Mouse (Mus musculus) megakaryocyte, embryonic 14.5 days (primary cell): ENCODE measurements around the gene Il1rl1. TPM values are rescaled to one million over a fixed set of nuclear protein-coding genes. Genes with fewer than 3 reads are reported as not detected.
A peak's percentile ranks its signal among the peaks of the same experiment; 100 is the strongest.

ENCODE experiments used
- H3K27me3 ChIP-seq: replicated peaks from 2 replicates; pipeline ENCODE3; 2012; ENCODE audit warnings: inconsistent platforms
- H3K36me3 ChIP-seq: replicated peaks from 2 replicates; pipeline ENCODE3; 2012; ENCODE audit warnings: low read length, inconsistent platforms, mixed read lengths
- H3K4me1 ChIP-seq: 2 replicates; pipeline ENCODE4 v1.6.1; 2012; ENCODE audit warnings: inconsistent platforms
- H3K4me3 ChIP-seq: replicated peaks from 2 replicates; pipeline ENCODE3; 2012; ENCODE audit warnings: moderate library complexity, mild to moderate bottlenecking, inconsistent platforms
- H3K9me3 ChIP-seq: 2 replicates; pipeline ENCODE4 v1.6.1; 2012; ENCODE audit warnings: inconsistent platforms
- FLI1 ChIP-seq: IDR thresholded peaks from 2 replicates; pipeline ENCODE4 v1.6.1; 2012; ENCODE audit warnings: low read length, inconsistent platforms, mixed read lengths
- GATA1 ChIP-seq: IDR thresholded peaks from 3 replicates; pipeline ENCODE4 v1.6.1; 2012; ENCODE audit warnings: mixed read lengths, low read length, inconsistent platforms, borderline replicate concordance
- polyA plus RNA-seq: library from polyadenylated mRNA; stranded (reverse); fragments of >175 nt; gene quantifications from 2 replicates; pipeline ENCODE4 v1.2.3, GENCODE M21; 2012; ENCODE audit warnings: low replicate concordance; ENCODE audit not compliant: insufficient read depth

The Il1rl1 gene
- polyA plus RNA-seq, 1 experiment = 0.48 TPM

- TF ChIP-seq FLI1 (no peak), GATA1 (no peak)
- H3K4me3 ChIP-seq = no peak overlapping the region
- H3K27me3 ChIP-seq = no peaks in the 10 kb centered on the region
- H3K4me1 ChIP-seq = peaks cover 19% of the 10 kb centered on the region
- H3K36me3 ChIP-seq = no peaks in the 10 kb centered on the region
- no peaks in the 10 kb centered on the region for H3K9me3 ChIP-seq
Measured at GRCm38 (mm10) chr1:40474336-40474735, 45.0 kb downstream of the Il1rl1 start.

GRCm38 (mm10) chr1:40475697-40476096, 46.3 kb downstream of the Il1rl1 start:
- H3K36me3 ChIP-seq = no peaks in the 10 kb centered on the region
- H3K4me3 ChIP-seq = no peak overlapping the region
- H3K27me3 ChIP-seq = no peaks in the 10 kb centered on the region
- H3K4me1 ChIP-seq = peaks cover 18% of the 10 kb centered on the region
- no peak for TF ChIP-seq FLI1
- TF ChIP-seq GATA1 = no peak
- no peaks in the 10 kb centered on the region for H3K9me3 ChIP-seq

- TF ChIP-seq GATA1 = no peak
- no peak for TF ChIP-seq FLI1
- no peak overlapping the region for H3K4me3 ChIP-seq
- H3K36me3 ChIP-seq = no peaks in the 10 kb centered on the region
- H3K9me3 ChIP-seq = no peaks in the 10 kb centered on the region
- no peaks in the 10 kb centered on the region for H3K27me3 ChIP-seq
- peaks cover 18% of the 10 kb centered on the region for H3K4me1 ChIP-seq
Measured at GRCm38 (mm10) chr1:40476756-40477155, 47.4 kb downstream of the Il1rl1 start.

- peaks cover 18% of the 10 kb centered on the region for H3K4me1 ChIP-seq
- H3K27me3 ChIP-seq = no peaks in the 10 kb centered on the region
- TF ChIP-seq GATA1 = no peak
- TF ChIP-seq FLI1 = no peak
- no peaks in the 10 kb centered on the region for H3K36me3 ChIP-seq
- no peaks in the 10 kb centered on the region for H3K9me3 ChIP-seq
- no peak overlapping the region for H3K4me3 ChIP-seq
Measured at GRCm38 (mm10) chr1:40479505-40479923, 50.1 kb downstream of the Il1rl1 start.

GRCm38 (mm10) chr1:40494594-40494993, 65.2 kb downstream of the Il1rl1 start:
- peaks cover 3% of the 10 kb centered on the region; the same call in 1 of the 2 replicates for H3K4me1 ChIP-seq
- TF ChIP-seq FLI1 = no peak
- TF ChIP-seq GATA1 = no peak
- H3K36me3 ChIP-seq = no peaks in the 10 kb centered on the region
- no peaks in the 10 kb centered on the region for H3K9me3 ChIP-seq
- H3K4me3 ChIP-seq = no peak overlapping the region
- H3K27me3 ChIP-seq = no peaks in the 10 kb centered on the region

- Histone ChIP-seq H3K36me3 (no peaks in the 10 kb centered on the region), H3K4me1 (peaks cover 46% of the 10 kb centered on the region), H3K27me3 (no peaks in the 10 kb centered on the region), H3K9me3 (no peaks in the 10 kb centered on the region), H3K4me3 (no peak overlapping the region)
- TF ChIP-seq GATA1 (no peak), FLI1 (no peak)
Measured at GRCm38 (mm10) chr1:40499708-40500107, 70.3 kb downstream of the Il1rl1 start.

GRCm38 (mm10) chr1:40501126-40501525, 71.8 kb downstream of the Il1rl1 start:
- Histone ChIP-seq H3K9me3 (no peaks in the 10 kb centered on the region), H3K36me3 (no peaks in the 10 kb centered on the region), H3K4me1 (peaks cover 48% of the 10 kb centered on the region), H3K27me3 (no peaks in the 10 kb centered on the region), H3K4me3 (peak overlapping the region; percentile 42)
- TF ChIP-seq GATA1 (no peak), FLI1 (no peak)

- Histone ChIP-seq H3K4me3 (peak overlapping the region; percentile 81), H3K4me1 (peaks cover 48% of the 10 kb centered on the region), H3K9me3 (no peaks in the 10 kb centered on the region), H3K27me3 (no peaks in the 10 kb centered on the region), H3K36me3 (no peaks in the 10 kb centered on the region)
- TF ChIP-seq GATA1 (no peak), FLI1 (no peak)
Measured at GRCm38 (mm10) chr1:40501546-40502398, 72.4 kb downstream of the Il1rl1 start.

GRCm38 (mm10) chr1:40504548-40504947, 75.2 kb downstream of the Il1rl1 start:
- no peak overlapping the region for H3K4me3 ChIP-seq
- no peaks in the 10 kb centered on the region for H3K9me3 ChIP-seq
- H3K4me1 ChIP-seq = peaks cover 48% of the 10 kb centered on the region
- H3K36me3 ChIP-seq = no peaks in the 10 kb centered on the region
- H3K27me3 ChIP-seq = no peaks in the 10 kb centered on the region
- no peak for TF ChIP-seq FLI1
- no peak for TF ChIP-seq GATA1

Other genes with a start within 250 kb of the Il1rl1 start
- 0.07 TPM in 1 of 2 replicates, not detected in the other for gene Il1r1, start 204.5 kb upstream of the Il1rl1 start, polyA plus RNA-seq
- gene Il1rl2, start 105.0 kb upstream of the Il1rl1 start, polyA plus RNA-seq = 0.02 and 0.55 TPM in 2 replicates
- not detected in 2 replicates for gene Il18r1, start 36.0 kb downstream of the Il1rl1 start, polyA plus RNA-seq
- 0.22 TPM in 1 of 2 replicates, not detected in the other for gene Il18rap, start 85.8 kb downstream of the Il1rl1 start, polyA plus RNA-seq
- gene Slc9a4, start 150.5 kb downstream of the Il1rl1 start, polyA plus RNA-seq = not detected in 2 replicates